Mouse (Mus musculus) left cerebral cortex, postnatal 4 days (tissue): ENCODE results near the gene Aldh1l1. TPM values are rescaled to one million over a fixed set of nuclear protein-coding genes. Genes with fewer than 3 reads are reported as not detected.
"Not testable (repeated sequence)": the region's sequence is repeated elsewhere in the genome, so short reads cannot be mapped to it uniquely, and the experiment has no call there.

Experiments
- DNase-seq: peaks from one replicate; pipeline ENCODE4 v3.0.0-alpha.2; 2022
- intact Hi-C: fragments of 180-260 bp; cut with DNase I; formaldehyde crosslinking; loops from one replicate; pipeline ENCODE4 v1.15.1; 2025
- total RNA-seq, 2 experiments: library from RNA; stranded (reverse); gene quantifications; 2 replicates each; pipeline ENCODE4 v1.2.3; 2021

Gene Aldh1l1
- total RNA-seq, 2 experiments from 2014 or later: 56.1 to 57.5 TPM

GRCm38 (mm10) chr6:90615362-90615761 lies 129.1 kb downstream of the Aldh1l1 start:
- intact Hi-C loops: no loop called here
- DNase-seq: peak; percentile 24

GRCm38 (mm10) chr6:90615991-90616390 lies 129.8 kb downstream of the Aldh1l1 start:
- DNase-seq: no peak
- intact Hi-C loops: no loop called here

- no peak for DNase-seq
- intact Hi-C loops: no loop called here
These were observed 130.3 kb downstream of the Aldh1l1 start for GRCm38 (mm10) chr6:90616481-90616880.

- intact Hi-C loops: no loop called here
- DNase-seq: no peak
These were observed 132.0 kb downstream of the Aldh1l1 start for GRCm38 (mm10) chr6:90618274-90618673.

GRCm38 (mm10) chr6:90618821-90619636 lies 132.8 kb downstream of the Aldh1l1 start:
- DNase-seq: no peak
- intact Hi-C loops: no loop called here

- DNase-seq: no peak
- intact Hi-C loops: no loop called here
These were observed 133.7 kb downstream of the Aldh1l1 start for GRCm38 (mm10) chr6:90619936-90620335.

GRCm38 (mm10) chr6:90620791-90621583 lies 134.8 kb downstream of the Aldh1l1 start:
- DNase-seq: no peak
- intact Hi-C loops: no loop called here

GRCm38 (mm10) chr6:90621584-90621890 lies 135.3 kb downstream of the Aldh1l1 start:
- intact Hi-C loops: no loop called here
- DNase-seq: no peak

GRCm38 (mm10) chr6:90622758-90623455 lies 136.7 kb downstream of the Aldh1l1 start:
- intact Hi-C loops: no loop called here
- DNase-seq: no peak

- intact Hi-C loops: no loop called here
- DNase-seq: no peak
These were observed 137.2 kb downstream of the Aldh1l1 start for GRCm38 (mm10) chr6:90623456-90623836.

- DNase-seq: peak; percentile 47
These were observed 138.0 kb downstream of the Aldh1l1 start for GRCm38 (mm10) chr6:90624184-90624583.

GRCm38 (mm10) chr6:90624733-90625132 lies 138.5 kb downstream of the Aldh1l1 start:
- no peak for DNase-seq
- intact Hi-C loops: no loop called here

More at GRCm38 (mm10) chr6:90624184-90624583, 138.0 kb downstream of the Aldh1l1 start:
- intact Hi-C loops: no loop called here

GRCm38 (mm10) chr6:90625207-90625994 lies 139.2 kb downstream of the Aldh1l1 start:
- intact Hi-C loops: no loop called here
- no peak for DNase-seq

- DNase-seq: no peak
- intact Hi-C loops: no loop called here
These were observed 141.3 kb downstream of the Aldh1l1 start for GRCm38 (mm10) chr6:90627556-90627955.

- no peak for DNase-seq
- intact Hi-C loops: no loop called here
These were observed 143.3 kb downstream of the Aldh1l1 start for GRCm38 (mm10) chr6:90629506-90629905.

GRCm38 (mm10) chr6:90630427-90630826 lies 144.2 kb downstream of the Aldh1l1 start:
- intact Hi-C loops: no loop called here
- no peak for DNase-seq

GRCm38 (mm10) chr6:90632526-90632925 lies 146.3 kb downstream of the Aldh1l1 start:
- intact Hi-C loops, DNase-seq: not testable (repeated sequence)

GRCm38 (mm10) chr6:90635081-90635480 lies 148.9 kb downstream of the Aldh1l1 start:
- DNase-seq: no peak
- intact Hi-C loops: no loop called here

- intact Hi-C loops: no loop called here
- no peak for DNase-seq
These were observed 149.4 kb downstream of the Aldh1l1 start for GRCm38 (mm10) chr6:90635611-90636010.

- no peak for DNase-seq
These were observed 156.8 kb downstream of the Aldh1l1 start for GRCm38 (mm10) chr6:90643057-90643456.

GRCm38 (mm10) chr6:90644965-90645364 lies 158.7 kb downstream of the Aldh1l1 start:
- intact Hi-C loops: no loop called here
- DNase-seq: no peak

More at GRCm38 (mm10) chr6:90643057-90643456, 156.8 kb downstream of the Aldh1l1 start:
- intact Hi-C loops: no loop called here
